11 mouse cellular contexts compared by ENCODE assay signal in the genomic region with DNA sequence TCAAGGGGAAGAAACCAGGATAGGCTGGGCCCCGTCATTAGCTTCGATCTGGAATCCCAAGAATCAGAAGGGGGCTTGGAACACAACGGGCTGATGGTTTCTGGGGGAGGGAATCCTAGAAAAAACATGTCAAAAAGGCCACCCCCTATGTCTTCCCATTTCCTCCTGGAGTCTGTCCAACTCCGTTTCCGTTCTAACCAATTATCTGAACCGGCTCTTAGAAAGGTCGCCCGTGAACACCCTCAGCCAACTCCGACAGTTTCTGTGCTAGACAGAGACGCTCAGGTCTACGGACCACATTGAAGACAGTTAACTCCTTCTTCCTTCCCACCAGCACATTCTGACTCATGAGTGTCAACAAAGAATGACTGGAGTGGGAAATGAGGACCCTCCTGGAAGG.
A peak's percentile ranks its signal among the peaks of the same experiment; 100 is the strongest.
DNase-seq lines count a peak whose midpoint lies in the region; TF ChIP-seq lines count a peak whose summit lies in the region.
"Had no signal": no experiment of that assay in that cellular context is flagged by ENCODE, and none has a peak within 500 bp of the region (broad histone marks: within the 10 kb centered on the region; RNA-seq: fewer than 3 reads in every experiment).

No protein-coding gene starts in this region.

- no peaks in the 10 kb centered on the region for H3K36me3 ChIP-seq in testis, adult 2 months (ENCODE audit: control insufficient read depth, insufficient read depth, low read length)
- H3K36me3 ChIP-seq: embryonic facial prominence, embryonic 12.5 days had no signal

- H3K4me3 ChIP-seq in testis, adult 2 months (ENCODE audit: control insufficient read depth, low read depth, low read length), result peak overlapping the region; percentile 60
- H3K4me3 ChIP-seq: embryonic facial prominence, embryonic 12.5 days had no signal

- TF ChIP-seq POLR2A in testis, adult 2 months (IDR thresholded peaks at IDR 0.05; ENCODE audit: control insufficient read depth, low read depth, low read length), result no peak

- H3K27me3 ChIP-seq in testis, adult 2 months (ENCODE audit: control insufficient read depth, insufficient read depth, low read length), result no peaks in the 10 kb centered on the region
- H3K27me3 ChIP-seq: embryonic facial prominence, embryonic 12.5 days had no signal

- peak; percentile 33 to 51 for DNase-seq in cerebellum, postnatal 10 days
- DNase-seq in cerebellum, adult 18-20 months, result no peak
- no peak for DNase-seq in testis, postnatal 10 days (ENCODE audit: low spot score)
- peak; percentile 44 to 62 for DNase-seq in kidney, postnatal 4 days
- DNase-seq in urinary bladder, postnatal 4 days (ENCODE audit: low spot score in 2 of 2), result no peak
- DNase-seq in layer of hippocampus, adult 18-20 months (ENCODE audit: low spot score in 2 of 2), result no peak
- DNase-seq in spleen, postnatal 4 days (ENCODE audit: low spot score in 2 of 2), result no peak
- DNase-seq: gastrocnemius, postnatal 10 days; spleen, adult 18-20 months had no signal

- peaks cover 10% of the 10 kb centered on the region for H3K4me1 ChIP-seq in testis, adult 2 months (ENCODE audit: control insufficient read depth, insufficient read depth, low read length)

- TF ChIP-seq CTCF in testis, adult 2 months (IDR thresholded peaks at IDR 0.05; ENCODE audit: control insufficient read depth, insufficient read depth, insufficient replicate concordance, low read depth, low read length), result no peak

- peak overlapping the region; percentile 68 for H3K27ac ChIP-seq in testis, adult 2 months (ENCODE audit: control insufficient read depth, insufficient read depth, low read depth, low read length)
- H3K27ac ChIP-seq: embryonic facial prominence, embryonic 12.5 days had no signal

Comparison
In these comparisons a context has a peak if more than half of its experiments do, and no peak if none do; other contexts are left out.
1. DNase-seq: peak in cerebellum, postnatal 10 days (2 of 2) and kidney, postnatal 4 days (2 of 2); none in cerebellum, adult 18-20 months (0 of 2), testis, postnatal 10 days (single experiment), urinary bladder, postnatal 4 days (0 of 2), layer of hippocampus, adult 18-20 months (0 of 2) and spleen, postnatal 4 days (0 of 2).